ENCODE assay signal across 27 mouse cellular contexts in genomic region chr6:98936377-98936776, GRCm38 (mm10).
DNase-seq lines count a peak whose midpoint lies in the region; ATAC-seq and TF ChIP-seq lines count a peak whose summit lies in the region.
"Had no signal": no experiment of that assay in that cellular context is flagged by ENCODE, and none has a peak within 500 bp of the region (broad histone marks: within the 10 kb centered on the region; RNA-seq: fewer than 3 reads in every experiment).

No protein-coding gene starts in this region.

- H3K27me3 ChIP-seq in forebrain, embryonic 15.5 days, result no peaks in the 10 kb centered on the region
- H3K27me3 ChIP-seq in forebrain, embryonic 12.5 days, result no peaks in the 10 kb centered on the region
- H3K27me3 ChIP-seq in hindbrain, embryonic 16.5 days (replicated peaks; ENCODE audit: control insufficient read depth, insufficient read depth, low read length), result no peaks in the 10 kb centered on the region
- no peaks in the 10 kb centered on the region for H3K27me3 ChIP-seq in hindbrain, embryonic 10.5 days (ENCODE audit: insufficient read depth, poor library complexity, severe bottlenecking)
- no peaks in the 10 kb centered on the region for H3K27me3 ChIP-seq in midbrain, postnatal 0 days (ENCODE audit: insufficient read depth, low read length)
- H3K27me3 ChIP-seq in midbrain, embryonic 14.5 days (ENCODE audit: control insufficient read depth, insufficient read depth, low read length), result no peaks in the 10 kb centered on the region
- H3K27me3 ChIP-seq: heart, embryonic 15.5 days; hindbrain, embryonic 12.5 days; kidney, embryonic 15.5 days; limb, embryonic 13.5 days; lung, embryonic 15.5 days; neural tube, embryonic 12.5 days had no signal

- H3K9ac ChIP-seq in forebrain, embryonic 15.5 days (replicated peaks), result no peak overlapping the region
- no peak overlapping the region for H3K9ac ChIP-seq in forebrain, embryonic 12.5 days
- H3K9ac ChIP-seq in hindbrain, embryonic 16.5 days (ENCODE audit: low read depth, low read length), result no peak overlapping the region
- H3K9ac ChIP-seq in midbrain, postnatal 0 days (replicated peaks; ENCODE audit: low read length, poor library complexity, severe bottlenecking), result no peak overlapping the region
- no peak overlapping the region for H3K9ac ChIP-seq in midbrain, embryonic 14.5 days (replicated peaks; ENCODE audit: low read length)
- H3K9ac ChIP-seq: heart, embryonic 15.5 days; hindbrain, embryonic 12.5 days; kidney, embryonic 15.5 days; limb, embryonic 13.5 days; lung, embryonic 15.5 days; neural tube, embryonic 12.5 days had no signal

- no peak overlapping the region for H3K4me3 ChIP-seq in forebrain, embryonic 15.5 days
- H3K4me3 ChIP-seq in forebrain, embryonic 12.5 days (replicated peaks), result no peak overlapping the region
- no peak overlapping the region for H3K4me3 ChIP-seq in hindbrain, embryonic 16.5 days (ENCODE audit: low read length)
- no peak overlapping the region for H3K4me3 ChIP-seq in hindbrain, embryonic 10.5 days
- H3K4me3 ChIP-seq in midbrain, postnatal 0 days (ENCODE audit: low read depth, low read length), result no peak overlapping the region
- H3K4me3 ChIP-seq in midbrain, embryonic 14.5 days (replicated peaks; ENCODE audit: low read depth, low read length), result no peak overlapping the region
- H3K4me3 ChIP-seq: heart, embryonic 10.5 days; heart, embryonic 15.5 days; hindbrain, embryonic 12.5 days; kidney, embryonic 15.5 days; limb, embryonic 13.5 days; lung, embryonic 15.5 days; midbrain, embryonic 10.5 days; myocyte; neural tube, embryonic 12.5 days had no signal

- H3K4me2 ChIP-seq in forebrain, embryonic 15.5 days (replicated peaks), result no peak overlapping the region
- H3K4me2 ChIP-seq in forebrain, embryonic 12.5 days, result no peak overlapping the region
- H3K4me2 ChIP-seq in hindbrain, embryonic 16.5 days (ENCODE audit: low read length), result no peak overlapping the region
- H3K4me2 ChIP-seq in midbrain, postnatal 0 days (ENCODE audit: low read depth, low read length, poor library complexity, severe bottlenecking), result no peak overlapping the region
- no peak overlapping the region for H3K4me2 ChIP-seq in midbrain, embryonic 14.5 days (ENCODE audit: low read length)
- H3K4me2 ChIP-seq: heart, embryonic 15.5 days; hindbrain, embryonic 12.5 days; kidney, embryonic 15.5 days; limb, embryonic 13.5 days; liver, embryonic 11.5 days; lung, embryonic 15.5 days; neural tube, embryonic 12.5 days had no signal

- 0 out of 2 replicates have a peak, but pooled peaks cover 4% of the 10 kb centered on the region for H3K36me3 ChIP-seq in forebrain, embryonic 15.5 days
- peaks cover 29% of the 10 kb centered on the region for H3K36me3 ChIP-seq in forebrain, embryonic 12.5 days (replicated peaks)
- no peaks in the 10 kb centered on the region for H3K36me3 ChIP-seq in hindbrain, embryonic 16.5 days (ENCODE audit: control insufficient read depth, insufficient read depth, low read length)
- H3K36me3 ChIP-seq in hindbrain, embryonic 10.5 days, result peaks cover 49% of the 10 kb centered on the region
- peaks cover 8% of the 10 kb centered on the region; the same call in 1 of the 2 replicates for H3K36me3 ChIP-seq in midbrain, postnatal 0 days (ENCODE audit: insufficient read depth, low read length)
- peaks cover 15% of the 10 kb centered on the region for H3K36me3 ChIP-seq in midbrain, embryonic 14.5 days (ENCODE audit: control insufficient read depth, insufficient read depth, low read length)

- peak overlapping the region; percentile 58 for H3K27ac ChIP-seq in forebrain, embryonic 15.5 days (replicated peaks)
- H3K27ac ChIP-seq in forebrain, embryonic 12.5 days, result no peak overlapping the region
- no peak overlapping the region for H3K27ac ChIP-seq in hindbrain, embryonic 16.5 days (ENCODE audit: low read depth, low read length)
- no peak overlapping the region for H3K27ac ChIP-seq in hindbrain, embryonic 10.5 days
- no peak overlapping the region for H3K27ac ChIP-seq in midbrain, postnatal 0 days (ENCODE audit: low read depth, low read length)
- H3K27ac ChIP-seq in midbrain, embryonic 14.5 days (replicated peaks; ENCODE audit: low read depth, low read length), result no peak overlapping the region
- H3K27ac ChIP-seq: heart, embryonic 10.5 days; heart, embryonic 15.5 days; hindbrain, embryonic 12.5 days; kidney, embryonic 15.5 days; limb, embryonic 13.5 days; lung, embryonic 15.5 days; midbrain, embryonic 10.5 days; neural tube, embryonic 12.5 days had no signal

- H3K4me1 ChIP-seq in forebrain, embryonic 15.5 days, result peaks cover 13% of the 10 kb centered on the region
- H3K4me1 ChIP-seq in forebrain, embryonic 12.5 days, result peaks cover 10% of the 10 kb centered on the region
- no peaks in the 10 kb centered on the region for H3K4me1 ChIP-seq in hindbrain, embryonic 16.5 days (ENCODE audit: control insufficient read depth, insufficient read depth, low read depth, low read length)
- H3K4me1 ChIP-seq in hindbrain, embryonic 10.5 days (replicated peaks), result peaks cover 26% of the 10 kb centered on the region
- H3K4me1 ChIP-seq in midbrain, postnatal 0 days (ENCODE audit: insufficient read depth, low read length), result no peaks in the 10 kb centered on the region
- 0 out of 2 replicates have a peak, but pooled peaks cover 7% of the 10 kb centered on the region for H3K4me1 ChIP-seq in midbrain, embryonic 14.5 days (ENCODE audit: control insufficient read depth, insufficient read depth, low read length)
- H3K4me1 ChIP-seq: heart, embryonic 10.5 days; heart, embryonic 15.5 days; lung, embryonic 15.5 days had no signal

- 47% methylated on average over 3 of the region's 3 CpGs for WGBS in forebrain, embryonic 15.5 days
- WGBS in forebrain, embryonic 12.5 days, result 65% methylated on average over 3 of the region's 3 CpGs
- WGBS in hindbrain, embryonic 16.5 days, result 59% methylated on average over 3 of the region's 3 CpGs
- WGBS in hindbrain, embryonic 10.5 days, result 74% methylated on average over 3 of the region's 3 CpGs
- 50% methylated on average over 3 of the region's 3 CpGs for WGBS in midbrain, postnatal 0 days
- WGBS in midbrain, embryonic 14.5 days, result 53% methylated on average over 3 of the region's 3 CpGs

- no peak for DNase-seq in hindbrain, embryonic 10.5 days (ENCODE audit: low spot score)
- peak; percentile 25 for DNase-seq in midbrain, postnatal 0 days (ENCODE audit: low spot score)
- DNase-seq in midbrain, embryonic 14.5 days, result no peak
- DNase-seq in adrenal gland, adult 8-10 months, result no peak
- DNase-seq: adrenal gland, postnatal 25 days; cerebellum, adult 8-10 months; cerebellum, postnatal 36 days; gastrocnemius, postnatal 10 days; kidney, adult 18-20 months; kidney, postnatal 25 days; thymus, adult 2 months; thymus, postnatal 36 days had no signal

- no peaks in the 10 kb centered on the region for H3K9me3 ChIP-seq in forebrain, embryonic 15.5 days
- no peaks in the 10 kb centered on the region for H3K9me3 ChIP-seq in forebrain, embryonic 12.5 days
- H3K9me3 ChIP-seq in hindbrain, embryonic 16.5 days (ENCODE audit: control insufficient read depth, low read length), result no peaks in the 10 kb centered on the region
- no peaks in the 10 kb centered on the region for H3K9me3 ChIP-seq in hindbrain, embryonic 10.5 days
- no peaks in the 10 kb centered on the region for H3K9me3 ChIP-seq in midbrain, postnatal 0 days (ENCODE audit: low read length)
- H3K9me3 ChIP-seq in midbrain, embryonic 14.5 days (ENCODE audit: control insufficient read depth, low read length), result no peaks in the 10 kb centered on the region
- H3K9me3 ChIP-seq: heart, embryonic 10.5 days; heart, embryonic 15.5 days; hindbrain, embryonic 12.5 days; kidney, embryonic 15.5 days; limb, embryonic 13.5 days; lung, embryonic 15.5 days; midbrain, embryonic 10.5 days; neural tube, embryonic 12.5 days had no signal

- ATAC-seq in forebrain, embryonic 15.5 days (replicated peaks), result no peak; the same call in 1 of the 2 replicates
- no peak for ATAC-seq in forebrain, embryonic 12.5 days (ENCODE audit: low FRiP score)
- ATAC-seq in hindbrain, embryonic 16.5 days, result peak; percentile 34; the same call in 1 of the 2 replicates
- no peak for ATAC-seq in midbrain, postnatal 0 days (ENCODE audit: low FRiP score)
- no peak for ATAC-seq in midbrain, embryonic 14.5 days (ENCODE audit: low FRiP score, low TSS enrichment)
- ATAC-seq: inflammation-experienced regulatory T-cells, adult 6 months; midbrain, embryonic 16.5 days had no signal

- no peak for TF ChIP-seq CTCF in midbrain, postnatal 0 days (IDR thresholded peaks at IDR 0.05)
